Mouse (Mus musculus) retina, adult 2 months (tissue): ENCODE data around the gene Nufip2.

ENCODE experiments used
- DNase-seq: peaks from one replicate; pipeline ENCODE4 v3.0.0-alpha.2; 2012; ENCODE audit warnings: low read depth, low spot score

Gene Nufip2

GRCm38 (mm10) chr11:77769496-77769895 is 83.5 kb downstream of the Nufip2 start:
- no peak for DNase-seq

- DNase-seq = no peak
These were observed 84.4 kb downstream of the Nufip2 start for GRCm38 (mm10) chr11:77770346-77770745.

- DNase-seq = no peak
These were observed 86.1 kb downstream of the Nufip2 start for GRCm38 (mm10) chr11:77771879-77772713.

- DNase-seq = no peak
These were observed 89.9 kb downstream of the Nufip2 start for GRCm38 (mm10) chr11:77775701-77776400.

- no peak for DNase-seq
These were observed 91.5 kb downstream of the Nufip2 start for GRCm38 (mm10) chr11:77777436-77777835.

GRCm38 (mm10) chr11:77777937-77778336 is 92.0 kb downstream of the Nufip2 start:
- DNase-seq = no peak

GRCm38 (mm10) chr11:77779240-77779639 is 93.3 kb downstream of the Nufip2 start:
- no peak for DNase-seq

- no peak for DNase-seq
These were observed 95.1 kb downstream of the Nufip2 start for GRCm38 (mm10) chr11:77781088-77781487.

- no peak for DNase-seq
These were observed 96.3 kb downstream of the Nufip2 start for GRCm38 (mm10) chr11:77782104-77782815.

- no peak for DNase-seq
These were observed 97.3 kb downstream of the Nufip2 start for GRCm38 (mm10) chr11:77783211-77783746.

GRCm38 (mm10) chr11:77783747-77784646 is 98.0 kb downstream of the Nufip2 start:
- no peak for DNase-seq

GRCm38 (mm10) chr11:77784894-77785293 is 98.9 kb downstream of the Nufip2 start:
- DNase-seq = no peak

GRCm38 (mm10) chr11:77785396-77785767 is 99.4 kb downstream of the Nufip2 start:
- DNase-seq = no peak

GRCm38 (mm10) chr11:77785768-77786561 is 100.0 kb downstream of the Nufip2 start:
- no peak for DNase-seq

- no peak for DNase-seq
These were observed 101.8 kb downstream of the Nufip2 start, which contains the start of gene Gm10277 for GRCm38 (mm10) chr11:77787707-77788106. Gene Gm10277, minus strand, starts transcription at chr11:77787747.

- no peak for DNase-seq
These were observed 103.6 kb downstream of the Nufip2 start for GRCm38 (mm10) chr11:77789512-77789911.

GRCm38 (mm10) chr11:77790286-77790685 is 104.3 kb downstream of the Nufip2 start:
- no peak for DNase-seq

GRCm38 (mm10) chr11:77791241-77791727 is 105.3 kb downstream of the Nufip2 start:
- no peak for DNase-seq
